Mouse (Mus musculus) midbrain, embryonic 16.5 days (tissue): ENCODE results near the gene Casp4. TPM values are rescaled to one million over a fixed set of nuclear protein-coding genes. Genes with fewer than 3 reads are reported as not detected.

Source experiments
- ATAC-seq: fragments of 200-750 bp; cut with Nextera tagmentation; 2 replicates; pipeline ENCODE4 v1.8.0; 2017; ENCODE audit warnings: moderate TSS enrichment
- H3K27ac ChIP-seq: fragments of 300-500 bp; sonication (generic); 2 replicates; pipeline ENCODE4 v1.5.1; 2014; ENCODE audit warnings: mild to moderate bottlenecking, low read length, mixed read lengths
- H3K27me3 ChIP-seq: fragments of 300-500 bp; sonication (generic); 2 replicates; pipeline ENCODE4 v1.6.1; 2014; ENCODE audit warnings: low read depth, low read length, mixed read lengths; ENCODE audit not compliant: control insufficient read depth, insufficient read depth
- H3K36me3 ChIP-seq: fragments of 300-500 bp; sonication (generic); 2 replicates; pipeline ENCODE4 v1.6.1; 2014; ENCODE audit warnings: mild to moderate bottlenecking, low read length, moderate library complexity, mixed read lengths; ENCODE audit not compliant: control insufficient read depth, insufficient read depth
- H3K4me1 ChIP-seq: fragments of 300-500 bp; sonication (generic); 2 replicates; pipeline ENCODE4 v1.6.1; 2014; ENCODE audit warnings: mild to moderate bottlenecking, low read length, mixed read lengths; ENCODE audit not compliant: control insufficient read depth, insufficient read depth
- H3K4me2 ChIP-seq: fragments of 300-500 bp; sonication (generic); 2 replicates; pipeline ENCODE4 v1.6.1; 2014; ENCODE audit warnings: mild to moderate bottlenecking, low read length, mixed read lengths
- H3K4me3 ChIP-seq: fragments of 300-500 bp; sonication (generic); 2 replicates; pipeline ENCODE4 v1.5.1; 2014; ENCODE audit warnings: low read depth, mild to moderate bottlenecking, low read length, moderate library complexity, mixed read lengths
- H3K9ac ChIP-seq: fragments of 300-500 bp; sonication (generic); 2 replicates; pipeline ENCODE4 v1.6.1; 2014; ENCODE audit warnings: low read depth, low read length, mixed read lengths
- H3K9me3 ChIP-seq: fragments of 300-500 bp; sonication (generic); replicated peaks from 2 replicates; pipeline ENCODE4 v1.6.1; 2014; ENCODE audit warnings: mild to moderate bottlenecking, low read length, mixed read lengths; ENCODE audit not compliant: control insufficient read depth, poor library complexity, severe bottlenecking
- WGBS: fragments of 180-500 bp; shearing (Covaris S2); extraction: QIAGEN DNeasy Blood & Tissue Kit; methylation state at CpG from one replicate; pipeline ENCODE4 v1.1.7; 2014; 5-methylcytosine and 5-hydroxymethylcytosine counted together
- polyA plus RNA-seq: library from polyadenylated mRNA; unstranded; fragments of >200 nt; fragmentation: Nextera tagmentation; extraction: Ambion mirVana; gene quantifications from 2 replicates; pipeline ENCODE4 v1.2.1, GENCODE M21; 2015

Casp4 gene
- polyA plus RNA-seq, 1 experiment from 2014 or later, result 0.21 TPM

DNA sequence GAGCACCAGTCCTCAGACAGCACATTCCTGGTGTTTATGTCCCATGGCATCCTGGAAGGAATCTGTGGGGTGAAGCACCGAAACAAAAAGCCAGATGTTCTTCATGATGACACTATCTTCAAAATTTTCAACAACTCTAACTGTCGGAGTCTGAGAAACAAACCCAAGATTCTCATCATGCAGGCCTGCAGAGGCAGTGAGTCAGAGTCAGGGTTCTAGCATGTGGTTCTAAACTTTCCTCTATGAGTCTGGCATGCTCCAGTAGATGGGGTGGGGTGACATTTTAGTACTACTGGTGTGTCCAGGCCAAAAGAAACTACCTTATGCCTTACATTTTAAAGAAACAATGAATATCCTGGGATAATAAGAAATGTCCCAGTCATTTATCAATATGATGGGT lies 45.0 kb downstream of the Casp4 start:
- Histone ChIP-seq H3K9ac (no peak overlapping the region), H3K27ac (no peak overlapping the region), H3K27me3 (no peaks in the 10 kb centered on the region), H3K36me3 (no peaks in the 10 kb centered on the region), H3K4me2 (no peak overlapping the region), H3K9me3 (no peaks in the 10 kb centered on the region), H3K4me1 (no peaks in the 10 kb centered on the region), H3K4me3 (no peak overlapping the region)
- 90% methylated on average over 2 of the region's 2 CpGs for WGBS
- no peak for ATAC-seq

DNA sequence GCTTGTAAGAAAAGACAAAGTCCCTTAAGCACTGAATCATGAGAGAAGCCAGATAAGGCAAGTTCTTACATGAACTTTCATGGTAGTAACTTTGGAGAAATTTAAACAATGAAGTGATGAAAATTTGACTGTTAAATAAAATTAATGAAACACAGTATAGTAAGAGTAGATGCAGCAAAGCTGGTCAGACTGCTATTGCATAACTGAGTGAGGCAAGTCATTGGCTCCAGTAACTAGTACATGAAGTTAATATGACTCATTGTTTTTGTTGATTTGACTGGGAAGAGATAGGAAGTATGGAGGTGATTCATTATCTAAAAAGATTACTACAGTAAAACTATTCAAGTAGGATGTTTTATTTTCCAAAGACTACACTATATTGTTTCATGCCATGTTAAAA lies 48.2 kb downstream of the Casp4 start:
- Histone ChIP-seq H3K9me3 (no peaks in the 10 kb centered on the region), H3K27ac (no peak overlapping the region), H3K4me2 (no peak overlapping the region), H3K27me3 (no peaks in the 10 kb centered on the region), H3K4me3 (no peak overlapping the region), H3K4me1 (no peaks in the 10 kb centered on the region), H3K36me3 (no peaks in the 10 kb centered on the region), H3K9ac (no peak overlapping the region)
- no peak for ATAC-seq

Other genes starting within 250 kb of the Casp4 start
- gene Casp1, start 10.3 kb upstream of the Casp4 start, polyA plus RNA-seq, result 0.51 and 0.68 TPM in 2 replicates
- 0.63 and 0.78 TPM in 2 replicates for gene Casp12, start 36.6 kb downstream of the Casp4 start, polyA plus RNA-seq